Mouse (Mus musculus) liver, embryonic 15.5 days (tissue): ENCODE data around the gene Mia. TPM values are rescaled to one million over a fixed set of nuclear protein-coding genes. Genes with fewer than 3 reads are reported as not detected.

ENCODE experiments used
- ATAC-seq: fragments of 200-750 bp; cut with Nextera tagmentation; 2 replicates; pipeline ENCODE4 v1.8.0; 2017; ENCODE audit warnings: moderate number of reproducible peaks, mild to moderate bottlenecking, moderate library complexity; ENCODE audit not compliant: insufficient read depth
- H3K27ac ChIP-seq: fragments of 300-500 bp; sonication (generic); replicated peaks from 2 replicates; pipeline ENCODE4 v1.5.1; 2015; ENCODE audit warnings: mild to moderate bottlenecking, inconsistent platforms
- H3K27me3 ChIP-seq: fragments of 300-500 bp; sonication (generic); 2 replicates; pipeline ENCODE4 v1.6.1; 2015; ENCODE audit warnings: mild to moderate bottlenecking, inconsistent platforms
- H3K36me3 ChIP-seq: fragments of 300-500 bp; sonication (generic); replicated peaks from 2 replicates; pipeline ENCODE4 v1.6.1; 2015; ENCODE audit warnings: moderate library complexity, mild to moderate bottlenecking, inconsistent platforms
- H3K4me1 ChIP-seq: fragments of 300-500 bp; sonication (generic); replicated peaks from 2 replicates; pipeline ENCODE4 v1.6.1; 2015; ENCODE audit warnings: inconsistent platforms
- H3K4me2 ChIP-seq: fragments of 300-500 bp; sonication (generic); 2 replicates; pipeline ENCODE4 v1.6.1; 2015; ENCODE audit warnings: moderate library complexity, mild to moderate bottlenecking, inconsistent platforms
- H3K4me3 ChIP-seq: fragments of 300-500 bp; sonication (generic); replicated peaks from 2 replicates; pipeline ENCODE4 v1.5.1; 2015; ENCODE audit warnings: mild to moderate bottlenecking, inconsistent platforms
- H3K9ac ChIP-seq: fragments of 300-500 bp; sonication (generic); 2 replicates; pipeline ENCODE4 v1.6.1; 2015; ENCODE audit warnings: moderate library complexity, mild to moderate bottlenecking, inconsistent platforms
- H3K9me3 ChIP-seq: fragments of 300-500 bp; sonication (generic); replicated peaks from 2 replicates; pipeline ENCODE4 v1.6.1; 2016; ENCODE audit warnings: inconsistent platforms
- WGBS: fragments of 180-500 bp; shearing (Covaris S2); methylation state at CpG from one replicate; pipeline ENCODE4 v1.1.7; 2015; ENCODE audit warnings: mixed read lengths; ENCODE audit not compliant: insufficient replicate concordance; 5-methylcytosine and 5-hydroxymethylcytosine counted together
- polyA plus RNA-seq: library from polyadenylated mRNA; unstranded; fragments of >200 nt; fragmentation: Nextera tagmentation; extraction: Ambion mirVana; gene quantifications from 2 replicates; pipeline ENCODE4 v1.2.1, GENCODE M21; 2015

The Mia gene
- polyA plus RNA-seq, 1 experiment from 2014 or later = 1.5 TPM

DNA sequence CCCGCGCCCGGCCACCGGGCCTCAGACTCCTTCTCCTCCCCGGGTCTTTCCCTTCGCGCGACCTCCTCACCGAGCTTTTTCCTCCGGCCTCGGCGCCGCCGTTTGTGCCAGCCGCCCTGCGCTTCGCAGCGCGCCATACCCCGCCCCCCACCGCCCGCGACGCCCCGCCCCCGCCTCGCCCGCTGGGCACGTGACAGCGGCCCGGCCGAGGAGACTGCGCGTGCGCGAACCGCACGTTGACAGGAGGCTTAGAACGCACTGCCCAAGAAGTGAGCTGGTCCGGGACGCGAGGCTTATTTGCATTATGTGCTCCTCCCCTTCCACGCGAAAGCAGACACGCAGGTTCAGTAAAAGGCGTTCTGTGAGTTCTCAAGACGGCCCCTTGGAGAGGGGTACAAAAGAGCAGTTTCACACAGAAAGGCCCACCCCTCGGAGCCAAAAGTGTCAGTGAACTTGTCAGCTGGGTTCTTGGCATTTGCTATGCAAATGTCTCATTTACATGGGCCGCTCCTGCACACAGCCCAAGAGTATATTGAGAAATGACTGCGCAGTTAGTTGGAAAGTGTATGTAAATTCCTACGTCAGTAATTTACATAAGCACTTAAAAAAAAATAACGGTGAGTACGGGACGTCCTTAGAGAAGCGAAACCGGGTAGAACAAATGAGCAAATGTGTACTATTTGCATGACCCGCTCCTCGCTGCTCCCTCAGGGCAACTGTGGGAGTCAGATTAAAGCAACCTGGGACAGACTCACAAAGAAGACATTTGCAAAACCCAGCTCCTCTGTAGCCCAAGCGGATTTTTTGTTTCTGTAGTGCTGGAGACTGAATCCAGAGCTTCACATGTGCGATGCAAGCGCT, 14.1 kb downstream of the Mia start, which contains the start of gene Egln2:
Gene Egln2, minus strand, starts transcription at position 189 of the 861 bp plus-strand sequence.
- Histone ChIP-seq H3K4me2 (peak within 1 kb of the TSS; percentile 95), H3K27ac (peak within 1 kb of the TSS; percentile 94), H3K9ac (peak within 1 kb of the TSS; percentile 91), H3K4me3 (peak within 1 kb of the TSS; percentile 84), H3K36me3 (peaks cover 26% of the 10 kb centered on the region), H3K9me3 (no peaks in the 10 kb centered on the region), H3K4me1 (peaks cover 57% of the 10 kb centered on the region), H3K27me3 (no peaks in the 10 kb centered on the region)
- WGBS = under 1% methylated on average over 61 of the region's 61 CpGs
- peak; percentile 83 for ATAC-seq

DNA sequence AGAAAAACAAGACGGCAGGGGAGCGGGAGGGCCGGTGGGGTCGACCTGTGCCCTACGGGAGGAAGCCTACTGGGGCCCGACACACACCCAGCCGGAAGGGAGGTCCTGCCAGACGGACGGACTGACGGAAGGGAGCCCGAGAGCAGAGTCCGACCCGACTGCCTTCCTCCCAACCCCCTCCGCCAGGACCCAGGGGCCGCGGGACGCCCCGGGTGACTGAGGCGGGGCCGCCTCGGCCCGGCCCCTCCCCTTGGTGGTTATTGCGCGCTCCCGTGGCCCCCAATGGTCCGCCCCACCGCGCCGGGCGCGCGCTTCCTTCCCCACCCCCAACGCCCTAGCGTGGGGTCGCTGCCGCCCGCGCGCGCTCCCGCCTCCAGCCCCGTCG, 14.7 kb downstream of the Mia start:
- Histone ChIP-seq H3K9me3 (no peaks in the 10 kb centered on the region), H3K36me3 (peaks cover 26% of the 10 kb centered on the region), H3K27me3 (no peaks in the 10 kb centered on the region), H3K4me1 (peaks cover 63% of the 10 kb centered on the region), H3K27ac (peak overlapping the region; percentile 94), H3K4me2 (peak overlapping the region; percentile 95), H3K9ac (peak overlapping the region; percentile 91), H3K4me3 (peak overlapping the region; percentile 84)
- peak; percentile 71 for ATAC-seq
- 1% methylated on average over 39 of the region's 43 CpGs for WGBS

DNA sequence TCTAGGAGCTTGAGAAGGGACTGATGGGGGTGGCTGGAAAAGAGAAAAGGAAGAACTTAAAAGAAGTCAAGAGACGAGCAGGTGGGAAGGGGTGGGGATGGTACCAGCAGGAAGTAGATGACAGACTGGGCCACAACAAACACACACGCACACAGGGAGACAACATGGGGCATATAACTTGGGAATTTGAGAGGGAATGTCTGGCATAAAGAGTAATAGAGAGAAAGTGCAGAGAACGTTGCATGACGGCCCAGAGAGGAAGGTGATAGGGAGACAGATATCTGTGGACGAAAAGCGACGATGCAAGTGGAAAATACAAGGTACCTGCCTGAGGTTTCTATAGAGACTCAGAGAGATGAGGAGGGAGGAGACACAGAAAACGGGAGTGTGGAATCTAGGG, 15.3 kb downstream of the Mia start:
- Histone ChIP-seq H3K4me3 (peak overlapping the region; percentile 84), H3K27me3 (no peaks in the 10 kb centered on the region), H3K36me3 (peaks cover 26% of the 10 kb centered on the region), H3K27ac (peak overlapping the region; percentile 94), H3K4me1 (peaks cover 68% of the 10 kb centered on the region), H3K9me3 (no peaks in the 10 kb centered on the region), H3K9ac (peak overlapping the region; percentile 91), H3K4me2 (peak overlapping the region; percentile 95)
- ATAC-seq = no peak
- WGBS = 3% methylated on average over 8 of the region's 8 CpGs

DNA sequence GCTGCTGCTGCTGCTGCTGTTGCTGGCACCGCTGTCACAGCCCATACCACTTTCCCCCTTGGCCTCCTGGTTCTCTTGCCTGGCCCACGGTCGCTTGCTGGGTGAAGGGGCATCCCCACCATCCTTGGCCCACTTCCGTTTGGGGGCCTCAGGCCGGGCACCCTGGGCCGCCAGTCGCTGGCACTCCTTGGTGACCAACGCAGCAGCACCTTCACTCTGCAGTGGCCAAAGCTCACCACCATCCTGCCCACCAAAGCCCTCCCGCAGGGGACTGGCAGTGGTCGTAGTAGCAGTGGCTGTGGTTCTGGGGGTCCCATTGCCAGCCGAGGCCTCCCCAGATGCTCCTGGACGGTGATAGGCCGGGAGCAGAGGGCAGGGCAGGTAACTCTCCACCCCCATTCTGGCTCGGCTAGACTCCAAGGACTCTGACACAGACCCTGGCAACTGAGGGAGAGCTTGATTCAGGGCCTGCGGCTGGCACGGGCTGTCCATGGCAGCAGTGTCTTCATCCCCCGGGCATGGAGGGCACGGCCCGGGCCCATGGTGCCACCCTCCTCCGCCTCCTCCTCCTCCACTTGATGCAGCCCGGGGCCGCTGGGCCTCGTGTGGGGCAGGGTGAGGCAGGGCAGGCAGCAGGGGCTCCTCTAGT, 15.8 kb downstream of the Mia start:
- H3K4me1 ChIP-seq = peaks cover 74% of the 10 kb centered on the region
- H3K9ac ChIP-seq = peak overlapping the region; percentile 91; the same call in 1 of the 2 replicates
- WGBS = 72% methylated on average over 23 of the region's 23 CpGs
- no peaks in the 10 kb centered on the region for H3K27me3 ChIP-seq
- H3K4me2 ChIP-seq = peak overlapping the region; percentile 95
- ATAC-seq = no peak
- H3K4me3 ChIP-seq = peak overlapping the region; percentile 84
- no peaks in the 10 kb centered on the region for H3K9me3 ChIP-seq
- H3K36me3 ChIP-seq = peaks cover 26% of the 10 kb centered on the region
- H3K27ac ChIP-seq = peak overlapping the region; percentile 94

DNA sequence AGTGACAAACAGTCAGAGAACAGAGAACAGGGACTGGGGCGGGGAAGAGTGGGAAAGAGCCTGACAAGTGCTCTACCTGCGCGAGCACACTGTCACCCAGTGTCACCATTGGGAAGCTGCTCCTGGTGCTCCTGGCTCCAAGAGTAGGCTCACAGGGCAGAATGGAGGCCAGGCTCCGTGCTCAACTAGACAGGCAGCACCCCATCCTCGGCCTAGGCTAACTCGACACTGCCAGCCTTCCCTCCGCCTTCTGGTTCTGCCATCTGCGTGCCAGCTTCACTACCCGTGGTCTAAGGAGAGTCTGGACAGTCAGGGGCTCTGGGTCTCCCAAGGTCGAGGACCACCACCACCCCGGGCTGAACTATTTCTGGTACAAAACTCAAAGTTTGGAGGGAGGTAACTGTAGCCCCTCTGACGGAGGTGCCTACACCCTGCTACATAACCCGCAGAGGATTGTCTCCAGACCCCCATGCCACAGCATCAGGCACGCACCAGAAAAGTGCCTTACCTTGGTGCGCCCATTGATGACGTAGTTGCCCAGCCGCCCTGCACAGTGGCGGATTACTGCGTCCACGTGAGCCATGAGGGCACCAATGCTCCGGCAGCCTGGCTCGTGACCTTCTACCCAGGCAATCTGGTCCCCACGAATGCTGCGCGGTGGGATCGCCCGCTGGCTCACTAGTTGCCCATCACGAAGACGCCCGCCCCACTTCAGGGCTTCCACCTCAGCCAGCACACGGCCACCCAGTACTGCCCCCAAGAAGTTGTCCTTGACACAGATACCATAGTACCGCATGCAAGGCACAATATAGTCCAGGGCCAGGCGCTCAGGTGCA, 16.6 kb downstream of the Mia start:
- 85% methylated on average over 33 of the region's 33 CpGs for WGBS
- Histone ChIP-seq H3K36me3 (peaks cover 30% of the 10 kb centered on the region), H3K9me3 (no peaks in the 10 kb centered on the region), H3K4me2 (peak overlapping the region; percentile 95), H3K27me3 (no peaks in the 10 kb centered on the region), H3K27ac (no peak overlapping the region), H3K9ac (peak overlapping the region; percentile 91; the same call in 1 of the 2 replicates), H3K4me3 (peak overlapping the region; percentile 84), H3K4me1 (peaks cover 77% of the 10 kb centered on the region)
- no peak for ATAC-seq

DNA sequence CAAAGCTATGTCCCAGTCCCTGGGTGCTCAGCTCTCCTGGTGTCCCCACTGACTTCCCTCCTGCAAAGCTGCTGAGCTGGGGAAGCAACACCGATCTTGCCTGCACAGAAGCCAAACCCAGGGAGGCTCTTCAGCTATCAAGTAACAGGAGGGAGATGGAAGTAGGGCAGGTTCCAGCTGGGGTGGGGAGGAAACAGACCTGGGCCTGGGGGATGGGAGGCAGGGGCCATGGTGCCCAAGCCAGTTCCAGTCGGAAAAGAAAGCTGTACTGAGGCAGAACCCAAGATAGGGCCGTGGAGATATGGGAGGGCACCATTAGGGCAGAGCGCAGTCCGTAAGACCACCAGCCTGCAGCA, 17.5 kb downstream of the Mia start:
- Histone ChIP-seq H3K4me1 (peaks cover 75% of the 10 kb centered on the region), H3K4me2 (peak overlapping the region; percentile 38)

DNA sequence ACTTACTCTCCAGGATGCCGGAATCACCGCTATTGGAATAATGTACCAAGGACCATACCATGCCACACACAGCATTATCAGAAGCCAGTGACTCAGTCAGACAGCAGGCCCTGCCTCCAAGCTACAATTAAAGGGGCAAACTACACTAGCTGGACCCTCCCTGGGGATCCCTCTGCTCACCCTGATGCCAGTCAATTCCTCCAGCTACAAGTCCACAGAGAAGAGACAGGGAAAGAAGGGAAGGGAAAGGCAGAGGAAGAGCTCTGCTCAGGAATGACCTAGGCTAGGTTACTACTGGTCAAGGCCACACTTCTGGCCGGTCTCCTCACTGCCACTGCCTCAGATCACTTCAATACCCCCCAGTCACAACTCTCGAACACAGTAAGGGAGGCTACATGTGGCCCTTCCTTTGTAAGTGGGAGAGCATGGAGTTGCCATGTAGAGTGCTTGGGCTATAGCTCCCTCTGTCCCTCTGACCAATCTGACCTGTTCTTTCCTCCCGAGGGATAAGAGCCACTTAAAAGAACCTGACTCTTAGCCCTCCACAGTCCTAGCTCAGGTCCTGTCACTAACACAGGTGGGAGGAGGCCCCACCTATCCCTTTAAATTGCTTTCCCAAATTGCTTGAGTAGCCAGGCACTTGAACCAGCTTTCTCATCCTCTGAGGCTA, 18.0 kb downstream of the Mia start:
- Histone ChIP-seq H3K27ac (no peak overlapping the region), H3K36me3 (peaks cover 44% of the 10 kb centered on the region), H3K4me1 (peaks cover 70% of the 10 kb centered on the region), H3K4me2 (peak overlapping the region; percentile 38), H3K9me3 (no peaks in the 10 kb centered on the region), H3K9ac (no peak overlapping the region), H3K27me3 (no peaks in the 10 kb centered on the region), H3K4me3 (no peak overlapping the region)
- WGBS = 63% methylated on average over 5 of the region's 5 CpGs
- no peak for ATAC-seq

More for the DNA sequence above, 17.5 kb downstream of the Mia start:
- no peak for ATAC-seq
- Histone ChIP-seq H3K27ac (no peak overlapping the region), H3K9me3 (no peaks in the 10 kb centered on the region), H3K27me3 (no peaks in the 10 kb centered on the region), H3K4me3 (peak overlapping the region; percentile 14; the same call in 1 of the 2 replicates), H3K36me3 (peaks cover 39% of the 10 kb centered on the region), H3K9ac (peak overlapping the region; percentile 11; the same call in 1 of the 2 replicates)
- WGBS = 74% methylated on average over 5 of the region's 5 CpGs

DNA sequence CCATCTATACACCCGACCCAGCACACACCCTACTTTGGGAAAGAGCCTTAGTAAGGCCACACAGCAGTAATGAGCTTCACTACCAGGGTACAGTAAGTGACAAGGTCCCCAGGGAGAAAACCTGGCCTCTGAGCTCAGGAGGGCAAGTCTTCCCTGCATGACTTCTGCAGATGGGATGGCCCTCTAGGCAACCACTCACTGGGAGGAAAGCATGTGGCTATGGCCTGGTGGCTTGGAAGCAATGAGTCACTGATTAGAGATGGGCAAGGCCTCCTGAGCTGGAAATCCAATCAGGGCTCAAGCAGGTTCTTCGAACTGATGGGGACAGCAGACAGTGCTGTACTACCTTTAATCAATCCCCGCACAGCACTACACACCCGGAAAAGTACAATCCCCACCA, 19.2 kb downstream of the Mia start:
- Histone ChIP-seq H3K4me2 (no peak overlapping the region), H3K27ac (no peak overlapping the region), H3K36me3 (peaks cover 51% of the 10 kb centered on the region), H3K9ac (no peak overlapping the region), H3K4me1 (peaks cover 61% of the 10 kb centered on the region), H3K4me3 (no peak overlapping the region), H3K9me3 (no peaks in the 10 kb centered on the region), H3K27me3 (no peaks in the 10 kb centered on the region)
- ATAC-seq = no peak
- WGBS = 68% methylated on average over 4 of the region's 4 CpGs

DNA sequence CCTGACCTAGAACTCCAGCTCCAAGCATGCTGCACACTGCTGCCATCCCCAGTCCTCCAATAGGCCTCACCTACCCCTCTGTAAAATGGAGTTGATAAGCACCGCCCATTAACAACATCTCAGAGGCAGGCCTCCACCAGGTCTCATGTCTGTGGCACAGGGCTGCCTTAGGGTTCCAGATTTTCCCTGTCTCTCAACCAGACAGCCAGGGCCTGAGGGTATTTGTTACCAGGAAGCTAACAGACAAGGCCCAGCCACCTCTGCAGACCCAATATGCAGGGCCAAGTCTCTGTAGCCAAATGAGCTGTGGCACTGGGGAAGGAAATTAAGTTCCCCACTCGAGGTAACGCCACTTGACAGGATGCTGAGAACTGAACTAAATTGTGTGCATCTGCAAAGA, 20.0 kb downstream of the Mia start:
- H3K4me1 ChIP-seq = peaks cover 59% of the 10 kb centered on the region
- peaks cover 51% of the 10 kb centered on the region for H3K36me3 ChIP-seq
- 67% methylated on average over 3 of the region's 3 CpGs for WGBS
- no peak overlapping the region for H3K27ac ChIP-seq
- H3K9me3 ChIP-seq = no peaks in the 10 kb centered on the region
- H3K4me3 ChIP-seq = no peak overlapping the region
- H3K4me2 ChIP-seq = no peak overlapping the region
- H3K27me3 ChIP-seq = no peaks in the 10 kb centered on the region
- no peak for ATAC-seq
- no peak overlapping the region for H3K9ac ChIP-seq

DNA sequence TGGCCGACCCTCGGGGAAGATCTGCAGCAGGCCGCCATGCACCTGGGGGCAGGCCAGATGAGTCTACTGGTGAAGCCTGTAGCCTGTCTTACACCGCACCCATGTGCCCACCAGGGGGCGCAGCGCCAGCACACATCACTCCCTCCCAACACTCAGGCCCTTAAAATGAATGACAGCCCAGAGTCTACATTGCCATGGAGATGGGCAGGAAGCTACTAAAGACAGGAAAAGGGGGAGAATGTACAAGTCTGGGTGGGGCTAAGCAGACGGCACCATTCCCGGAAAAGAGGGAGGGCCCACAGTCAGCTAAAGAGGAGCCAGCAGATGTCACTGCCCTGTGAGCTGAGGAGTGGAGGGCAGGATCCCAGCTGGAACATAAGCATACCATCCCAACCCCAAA, 21.1 kb downstream of the Mia start:
- Histone ChIP-seq H3K36me3 (peaks cover 46% of the 10 kb centered on the region), H3K9me3 (no peaks in the 10 kb centered on the region)
- WGBS = 5% methylated on average over 8 of the region's 8 CpGs

More for the DNA sequence above, 21.1 kb downstream of the Mia start:
- ATAC-seq = peak; percentile 74
- Histone ChIP-seq H3K27ac (no peak overlapping the region), H3K9ac (no peak overlapping the region), H3K4me3 (no peak overlapping the region), H3K4me2 (no peak overlapping the region), H3K4me1 (peaks cover 49% of the 10 kb centered on the region), H3K27me3 (no peaks in the 10 kb centered on the region)
